In genomic region chr19:29354895-29355877, GRCm38 (mm10) we compare ENCODE assay signal across 8 mouse cellular contexts. TPM values are rescaled to one million over a fixed set of nuclear protein-coding genes. Genes with fewer than 3 reads are reported as not detected.
DNase-seq lines count a peak whose midpoint lies in the region; ATAC-seq and TF ChIP-seq lines count a peak whose summit lies in the region.

No protein-coding gene starts in this region.

- peak; percentile 84 for DNase-seq in ES-CJ7 (ENCODE audit: low read depth, low spot score)
- DNase-seq in forebrain, embryonic 14.5 days (ENCODE audit: low spot score): peak; percentile 93
- peak; percentile 90 to 93 for DNase-seq in heart, postnatal 14 days
- peak; percentile 81 to 90 for DNase-seq in layer of hippocampus, adult 2 months (ENCODE audit: low spot score in 2 of 2)
- peak; percentile 71 to 73 for DNase-seq in thymus, adult 18-20 months

- peak overlapping the region; percentile 55 for H3K4me2 ChIP-seq in forebrain, embryonic 14.5 days (ENCODE audit: low read length)
- peak overlapping the region; percentile 57 for H3K4me2 ChIP-seq in lung, embryonic 15.5 days

- intact Hi-C loops in heart, postnatal 14 days (cut with DNase I): loop anchor here (1.0 to 5.0 kb wide), 6 partner anchors 58 to 579 kb away; partner anchors contain the start of gene Jak2

- WGBS in forebrain, embryonic 14.5 days: 4% methylated on average over 20 of the region's 20 CpGs
- 4% methylated on average over 20 of the region's 20 CpGs for WGBS in lung, embryonic 15.5 days
- 3% methylated on average over 20 of the region's 20 CpGs for WGBS in olfactory bulb, adult 2 months

- peak; percentile 83 for ATAC-seq in cerebellum, adult (ENCODE audit: insufficient number of reproducible peaks, low FRiP score, low TSS enrichment)
- ATAC-seq in forebrain, embryonic 14.5 days: peak; percentile 85
- peak; percentile 70; the same call in 1 of the 2 replicates for ATAC-seq in lung, embryonic 15.5 days (ENCODE audit: borderline replicate concordance, extremely low read depth, low FRiP score, low TSS enrichment)

- 0 out of 2 replicates have a peak overlapping the region, but pooled peaks have one; percentile 26 for H3K9ac ChIP-seq in forebrain, embryonic 14.5 days (ENCODE audit: low read length)
- 0 out of 2 replicates have a peak overlapping the region, but pooled peaks have one; percentile 19 for H3K9ac ChIP-seq in lung, embryonic 15.5 days

- peak overlapping the region; percentile 13 for H3K4me3 ChIP-seq in forebrain, embryonic 14.5 days (ENCODE audit: low read depth, low read length)
- peak overlapping the region; percentile 25 for H3K4me3 ChIP-seq in layer of hippocampus, adult 2 months
- peak overlapping the region; percentile 31 for H3K4me3 ChIP-seq in lung, embryonic 15.5 days
- H3K4me3 ChIP-seq in olfactory bulb, adult 2 months (ENCODE audit: insufficient read depth, low read depth, low read length): peak overlapping the region; percentile 26; the same call in 1 of the 2 replicates

- H3K27me3 ChIP-seq in forebrain, embryonic 14.5 days (replicated peaks; ENCODE audit: control insufficient read depth, insufficient read depth, low read length): no peaks in the 10 kb centered on the region
- H3K27me3 ChIP-seq in lung, embryonic 15.5 days: no peaks in the 10 kb centered on the region

- TF ChIP-seq CTCF in layer of hippocampus, adult 2 months (conservative IDR thresholded peaks at IDR 0.05): peak; percentile 94
- peak; percentile 87 for TF ChIP-seq CTCF in olfactory bulb, adult 2 months (IDR thresholded peaks at IDR 0.05; ENCODE audit: insufficient read depth, low read depth, low read length)

- no peaks in the 10 kb centered on the region for H3K9me3 ChIP-seq in forebrain, embryonic 14.5 days (replicated peaks; ENCODE audit: control insufficient read depth, low read length)
- H3K9me3 ChIP-seq in lung, embryonic 15.5 days: no peaks in the 10 kb centered on the region

- no peaks in the 10 kb centered on the region for H3K4me1 ChIP-seq in forebrain, embryonic 14.5 days (ENCODE audit: control insufficient read depth, insufficient read depth, low read length)
- no peaks in the 10 kb centered on the region for H3K4me1 ChIP-seq in lung, embryonic 15.5 days
- H3K4me1 ChIP-seq in olfactory bulb, adult 2 months (ENCODE audit: control insufficient read depth, insufficient read depth, low read length): peaks cover 2% of the 10 kb centered on the region

- peaks cover 35% of the 10 kb centered on the region; the same call in 1 of the 2 replicates for H3K36me3 ChIP-seq in forebrain, embryonic 14.5 days (ENCODE audit: control insufficient read depth, insufficient read depth, low read length)
- no peaks in the 10 kb centered on the region for H3K36me3 ChIP-seq in lung, embryonic 15.5 days

- TF ChIP-seq POLR2A in olfactory bulb, adult 2 months (IDR thresholded peaks at IDR 0.05; ENCODE audit: insufficient read depth, low read depth, low read length): no peak

- no peak overlapping the region for H3K27ac ChIP-seq in forebrain, embryonic 14.5 days (ENCODE audit: low read depth, low read length)
- peak overlapping the region; percentile 57; the same call in 1 of the 2 replicates for H3K27ac ChIP-seq in layer of hippocampus, adult 2 months
- no peak overlapping the region for H3K27ac ChIP-seq in lung, embryonic 15.5 days
- no peak overlapping the region for H3K27ac ChIP-seq in olfactory bulb, adult 2 months (ENCODE audit: insufficient read depth, low read depth, low read length)

RNA-seq across cellular contexts. Expression of gene Plgrkt, which starts 12.0 kb away (rescaled TPM):
- 109 TPM in 2 replicates for polyA plus RNA-seq in forebrain, embryonic 14.5 days (2014; fragmentation: Nextera tagmentation; extraction: Ambion mirVana)
- total RNA-seq in heart, postnatal 14 days (2021): 10 to 100 TPM; 28.9 to 30.4 TPM
- total RNA-seq in layer of hippocampus, adult 2 months (2021): 10 to 100 TPM; 26.4 to 27.6 TPM
- 45.3 and 56.9 TPM in 2 replicates for polyA plus RNA-seq in lung, embryonic 15.5 days (2015; fragmentation: Nextera tagmentation; extraction: Ambion mirVana)
- not detected in 2 replicates for polyA plus RNA-seq in olfactory bulb, adult 2 months (2012; ENCODE audit: insufficient read depth, insufficient read length, low replicate concordance, missing spikeins)

RNA-seq across cellular contexts. Expression of gene Cd274, which starts 12.1 kb away (rescaled TPM):
- 0.46 and 0.74 TPM in 2 replicates for polyA plus RNA-seq in forebrain, embryonic 14.5 days (2014; fragmentation: Nextera tagmentation; extraction: Ambion mirVana)
- 1 to 10 TPM in 1 of 2 experiments, under 1 TPM in 1; 0.84 to 1.5 TPM for total RNA-seq in heart, postnatal 14 days (2021)
- total RNA-seq in layer of hippocampus, adult 2 months (2021): 1 to 10 TPM in 1 of 2 experiments, under 1 TPM in 1; 1.00 to 1.2 TPM
- polyA plus RNA-seq in lung, embryonic 15.5 days (2015; fragmentation: Nextera tagmentation; extraction: Ambion mirVana): 0.25 and 0.74 TPM in 2 replicates
- not detected in 2 replicates for polyA plus RNA-seq in olfactory bulb, adult 2 months (2012; ENCODE audit: insufficient read depth, insufficient read length, low replicate concordance, missing spikeins)

RNA-seq across cellular contexts. Expression of gene Rln1, which starts 20.7 kb away (rescaled TPM):
- 3.9 and 4.0 TPM in 2 replicates for polyA plus RNA-seq in forebrain, embryonic 14.5 days (2014; fragmentation: Nextera tagmentation; extraction: Ambion mirVana)
- not detected for total RNA-seq in heart, postnatal 14 days (2021)
- total RNA-seq in layer of hippocampus, adult 2 months (2021): 1 to 10 TPM; 2.2 to 4.1 TPM
- 0.47 TPM in 1 of 2 replicates, not detected in the other for polyA plus RNA-seq in lung, embryonic 15.5 days (2015; fragmentation: Nextera tagmentation; extraction: Ambion mirVana)
- not detected in 2 replicates for polyA plus RNA-seq in olfactory bulb, adult 2 months (2012; ENCODE audit: insufficient read depth, insufficient read length, low replicate concordance, missing spikeins)

RNA-seq across cellular contexts. Expression of gene Insl6, which starts 30.0 kb away (rescaled TPM):
- polyA plus RNA-seq in forebrain, embryonic 14.5 days (2014; fragmentation: Nextera tagmentation; extraction: Ambion mirVana): 2.3 and 3.2 TPM in 2 replicates
- total RNA-seq in heart, postnatal 14 days (2021): under 1 TPM in 1 of 2 experiments, not detected in 1; 0.32 TPM
- 1 to 10 TPM in 1 of 2 experiments, under 1 TPM in 1; 0.74 to 1.3 TPM for total RNA-seq in layer of hippocampus, adult 2 months (2021)
- 1.2 and 3.3 TPM in 2 replicates for polyA plus RNA-seq in lung, embryonic 15.5 days (2015; fragmentation: Nextera tagmentation; extraction: Ambion mirVana)
- not detected in 2 replicates for polyA plus RNA-seq in olfactory bulb, adult 2 months (2012; ENCODE audit: insufficient read depth, insufficient read length, low replicate concordance, missing spikeins)

RNA-seq across cellular contexts. Expression of gene Pdcd1lg2, which starts 55.5 kb away (rescaled TPM):
- not detected in 2 replicates for polyA plus RNA-seq in forebrain, embryonic 14.5 days (2014; fragmentation: Nextera tagmentation; extraction: Ambion mirVana)
- not detected for total RNA-seq in heart, postnatal 14 days (2021)
- not detected for total RNA-seq in layer of hippocampus, adult 2 months (2021)
- 0.09 TPM in 2 replicates for polyA plus RNA-seq in lung, embryonic 15.5 days (2015; fragmentation: Nextera tagmentation; extraction: Ambion mirVana)
- not detected in 2 replicates for polyA plus RNA-seq in olfactory bulb, adult 2 months (2012; ENCODE audit: insufficient read depth, insufficient read length, low replicate concordance, missing spikeins)
